Mouse (Mus musculus) skeletal muscle tissue, adult 2 months (tissue): ENCODE measurements around the gene Ess2.
A peak's percentile ranks its signal among the peaks of the same experiment; 100 is the strongest.
"Not testable (repeated sequence)": the region's sequence is repeated elsewhere in the genome, so short reads cannot be mapped to it uniquely, and the experiment has no call there.

Experiments used
- DNase-seq: peaks from one replicate; pipeline ENCODE4 v3.0.0-alpha.2; 2012; ENCODE audit warnings: low read depth, low spot score

Ess2 gene

GRCm38 (mm10) chr16:17911052-17911595 is at the start of gene Ess2:
Gene Ess2, minus strand, starts transcription at chr16:17911348.
- peak; percentile 94 for DNase-seq

GRCm38 (mm10) chr16:17956052-17956638 is 45.0 kb upstream of the Ess2 start:
- not testable (repeated sequence) for DNase-seq

- DNase-seq, result no peak
These were observed 40.5 kb upstream of the Ess2 start for GRCm38 (mm10) chr16:17951618-17952017.

- no peak for DNase-seq
These were observed 38.9 kb upstream of the Ess2 start for GRCm38 (mm10) chr16:17950068-17950467.

- DNase-seq, result no peak
These were observed 38.3 kb upstream of the Ess2 start for GRCm38 (mm10) chr16:17949421-17949877.

- no peak for DNase-seq
These were observed 34.1 kb upstream of the Ess2 start for GRCm38 (mm10) chr16:17945081-17945831.

GRCm38 (mm10) chr16:17943466-17943865 is 32.3 kb upstream of the Ess2 start:
- DNase-seq, result no peak

- no peak for DNase-seq
These were observed 28.2 kb upstream of the Ess2 start for GRCm38 (mm10) chr16:17939255-17939751.

- DNase-seq, result no peak
These were observed 27.7 kb upstream of the Ess2 start for GRCm38 (mm10) chr16:17938821-17939220.

- DNase-seq, result no peak
These were observed 27.0 kb upstream of the Ess2 start for GRCm38 (mm10) chr16:17938187-17938586.

- no peak for DNase-seq
These were observed 25.6 kb upstream of the Ess2 start for GRCm38 (mm10) chr16:17936776-17937175.

- DNase-seq, result no peak
These were observed 23.3 kb upstream of the Ess2 start for GRCm38 (mm10) chr16:17934445-17934910.

- DNase-seq, result no peak
These were observed 22.7 kb upstream of the Ess2 start for GRCm38 (mm10) chr16:17933594-17934444.

GRCm38 (mm10) chr16:17931906-17932460 is 20.8 kb upstream of the Ess2 start:
- DNase-seq, result no peak

GRCm38 (mm10) chr16:17929631-17930030 is 18.5 kb upstream of the Ess2 start:
- DNase-seq, result no peak

GRCm38 (mm10) chr16:17929211-17929610 is 18.1 kb upstream of the Ess2 start:
- DNase-seq, result no peak

- DNase-seq, result peak; percentile 52
These were observed 17.5 kb upstream of the Ess2 start for GRCm38 (mm10) chr16:17928627-17929104.

- DNase-seq, result no peak
These were observed 17.0 kb upstream of the Ess2 start, which contains the start of gene Slc25a1 for GRCm38 (mm10) chr16:17928087-17928580. Gene Slc25a1, minus strand, starts transcription at chr16:17928219.

- DNase-seq, result no peak
These were observed 16.4 kb upstream of the Ess2 start for GRCm38 (mm10) chr16:17927351-17928082.

- DNase-seq, result no peak
These were observed 11.0 kb upstream of the Ess2 start for GRCm38 (mm10) chr16:17922163-17922538.
